Mouse (Mus musculus) brain, embryonic 14.5 days (tissue): Measurements from ENCODE around the gene Ghsr. TPM values are rescaled to one million over a fixed set of nuclear protein-coding genes. Genes with fewer than 3 reads are reported as not detected.
"Not testable (repeated sequence)": the region's sequence is repeated elsewhere in the genome, so short reads cannot be mapped to it uniquely, and the experiment has no call there.

Experiments
- DNase-seq: peaks from one replicate; pipeline ENCODE4 v3.0.0-alpha.2; 2011; ENCODE audit warnings: low read depth
- CTCF ChIP-seq: fragments of 200-500 bp; IDR thresholded peaks from 2 replicates; pipeline ENCODE4 v1.5.1; 2012; ENCODE audit warnings: inconsistent platforms, mild to moderate bottlenecking, moderate library complexity, borderline replicate concordance; ENCODE audit not compliant: insufficient read depth, insufficient read length; ENCODE audit errors: extremely low read depth
- POLR2A ChIP-seq: fragments of 200-500 bp; IDR thresholded peaks from 2 replicates; pipeline ENCODE4 v1.6.1; 2012; ENCODE audit warnings: mild to moderate bottlenecking, inconsistent platforms, borderline replicate concordance; ENCODE audit not compliant: poor library complexity, insufficient read depth, insufficient read length, severe bottlenecking; ENCODE audit errors: extremely low read depth
- polyA plus RNA-seq: library from polyadenylated mRNA; depleted of rRNA; stranded (reverse); fragments of >200 nt; gene quantifications from 2 replicates; pipeline ENCODE4 v1.2.3, GENCODE M21; 2012

The Ghsr gene
- polyA plus RNA-seq, 1 experiment = 0.30 TPM

DNA sequence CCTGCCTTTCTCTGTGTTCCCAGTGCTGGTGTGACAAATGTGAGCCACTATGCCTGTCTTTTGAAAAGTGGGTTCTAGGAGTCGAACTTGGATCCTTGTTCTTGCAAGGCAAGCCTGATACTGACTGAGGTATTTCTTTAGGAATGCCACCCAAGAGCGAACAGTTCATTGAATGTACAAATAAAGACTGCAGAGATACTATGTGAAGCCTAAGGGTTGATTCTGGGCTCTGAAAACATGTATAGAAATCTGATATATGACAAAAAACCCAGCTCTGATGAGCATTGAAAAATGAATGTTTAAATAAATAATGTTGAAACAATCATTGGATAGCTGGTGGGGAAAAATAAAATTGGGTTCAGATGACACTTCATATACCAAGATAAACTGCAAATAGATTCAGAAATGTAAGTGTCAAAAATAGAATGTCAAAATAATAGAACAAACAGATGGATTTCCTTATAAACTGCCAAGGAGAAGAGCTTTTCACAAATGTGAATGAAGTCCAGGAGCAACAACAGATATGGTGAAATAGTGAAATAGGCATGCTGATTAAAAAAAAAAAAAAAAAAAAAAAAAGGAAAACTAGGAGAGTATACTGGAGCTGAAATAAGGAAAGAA is 11.9 kb upstream of the Ghsr start:
- no peak for DNase-seq
- TF ChIP-seq CTCF (no peak), POLR2A (no peak)

- TF ChIP-seq POLR2A = no peak
- no peak for TF ChIP-seq CTCF
- peak; percentile 63 for DNase-seq
These were observed 1.0 kb upstream of the Ghsr start for GRCm38 (mm10) chr3:27370125-27370524.

DNA sequence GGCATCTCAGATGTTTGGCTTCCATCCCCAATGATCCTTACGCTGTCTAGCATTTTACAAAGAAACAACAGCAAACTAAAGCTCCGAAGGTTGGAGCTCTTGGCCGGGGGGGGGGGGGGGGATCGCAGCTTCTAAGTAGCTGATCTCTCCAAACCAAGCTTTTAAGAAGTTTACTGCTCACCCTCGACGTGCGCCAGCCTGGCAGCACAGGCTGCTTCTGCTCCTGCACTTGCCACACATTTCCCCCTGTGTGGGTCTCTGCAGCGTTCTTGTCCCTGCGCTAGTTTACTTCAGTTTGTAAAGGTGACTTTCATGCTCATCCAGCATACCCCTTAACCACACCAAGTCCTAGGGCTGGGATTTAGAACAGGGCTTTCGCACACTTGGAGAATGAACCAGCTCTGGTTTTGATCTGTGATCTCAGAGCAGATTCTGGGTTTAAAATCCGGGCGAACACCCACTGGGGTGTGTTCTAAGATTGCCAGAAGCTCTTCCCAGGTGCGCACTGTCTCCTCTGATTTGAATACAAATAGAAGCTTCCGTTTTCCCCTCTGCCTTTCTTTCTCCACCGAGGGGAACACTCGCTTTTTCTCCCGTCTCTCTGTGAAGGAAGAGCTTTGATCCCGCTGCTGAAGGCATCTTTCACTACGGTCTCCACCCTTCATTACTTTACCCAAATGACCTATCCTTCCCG is 422 bp upstream of the Ghsr start:
- DNase-seq = no peak

DNA sequence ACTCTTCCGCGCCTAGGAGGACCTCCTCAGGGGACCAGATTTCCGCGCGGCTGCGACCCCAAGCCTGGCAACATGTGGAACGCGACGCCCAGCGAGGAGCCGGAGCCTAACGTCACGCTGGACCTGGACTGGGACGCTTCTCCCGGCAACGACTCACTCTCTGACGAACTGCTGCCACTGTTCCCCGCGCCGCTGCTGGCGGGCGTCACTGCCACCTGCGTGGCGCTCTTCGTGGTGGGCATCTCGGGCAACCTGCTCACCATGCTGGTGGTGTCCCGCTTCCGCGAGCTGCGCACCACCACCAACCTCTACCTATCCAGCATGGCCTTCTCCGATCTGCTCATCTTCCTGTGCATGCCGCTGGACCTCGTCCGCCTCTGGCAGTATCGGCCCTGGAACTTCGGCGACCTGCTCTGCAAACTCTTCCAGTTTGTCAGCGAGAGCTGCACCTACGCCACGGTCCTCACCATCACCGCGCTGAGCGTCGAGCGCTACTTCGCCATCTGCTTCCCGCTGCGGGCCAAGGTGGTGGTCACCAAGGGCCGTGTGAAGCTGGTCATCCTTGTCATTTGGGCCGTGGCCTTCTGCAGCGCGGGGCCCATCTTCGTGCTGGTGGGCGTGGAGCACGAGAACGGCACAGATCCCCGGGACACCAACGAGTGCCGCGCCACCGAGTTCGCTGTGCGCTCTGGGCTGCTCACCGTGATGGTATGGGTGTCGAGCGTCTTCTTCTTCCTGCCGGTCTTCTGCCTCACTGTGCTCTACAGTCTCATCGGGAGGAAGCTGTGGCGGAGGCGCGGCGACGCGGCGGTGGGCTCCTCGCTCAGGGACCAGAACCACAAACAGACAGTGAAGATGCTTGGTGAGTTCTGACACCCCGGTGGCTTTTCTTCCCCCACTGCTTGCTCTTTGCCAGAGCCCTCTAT is 837 bp downstream of the Ghsr start:
- TF ChIP-seq CTCF (no peak), POLR2A (no peak)
- peak; percentile 35 for DNase-seq

More for the DNA sequence above, 422 bp upstream of the Ghsr start:
- no peak for TF ChIP-seq CTCF
- no peak for TF ChIP-seq POLR2A

- TF ChIP-seq CTCF (no peak), POLR2A (no peak)
- no peak for DNase-seq
These were observed 3.2 kb downstream of the Ghsr start for GRCm38 (mm10) chr3:27374396-27374795.

DNA sequence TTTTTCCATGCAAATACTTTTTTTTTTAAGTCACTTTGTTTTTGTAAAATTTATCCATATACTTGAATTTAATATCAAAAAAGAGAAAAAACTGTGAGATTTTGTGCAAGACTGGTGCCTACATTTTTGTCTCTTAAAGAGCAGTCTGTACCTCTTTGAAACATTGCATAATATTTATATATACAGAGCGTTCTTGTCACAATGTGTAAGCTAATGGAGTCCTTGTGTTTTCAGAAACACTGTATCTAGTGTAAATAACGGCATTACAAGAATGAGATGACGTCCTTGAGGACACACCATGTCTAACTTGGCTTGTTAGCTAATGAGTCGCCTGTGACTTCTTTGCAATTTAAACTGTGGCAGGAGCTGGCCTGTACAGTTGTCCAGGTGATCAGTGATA is 6.8 kb downstream of the Ghsr start:
- DNase-seq = no peak
- TF ChIP-seq CTCF (no peak), POLR2A (no peak)

DNA sequence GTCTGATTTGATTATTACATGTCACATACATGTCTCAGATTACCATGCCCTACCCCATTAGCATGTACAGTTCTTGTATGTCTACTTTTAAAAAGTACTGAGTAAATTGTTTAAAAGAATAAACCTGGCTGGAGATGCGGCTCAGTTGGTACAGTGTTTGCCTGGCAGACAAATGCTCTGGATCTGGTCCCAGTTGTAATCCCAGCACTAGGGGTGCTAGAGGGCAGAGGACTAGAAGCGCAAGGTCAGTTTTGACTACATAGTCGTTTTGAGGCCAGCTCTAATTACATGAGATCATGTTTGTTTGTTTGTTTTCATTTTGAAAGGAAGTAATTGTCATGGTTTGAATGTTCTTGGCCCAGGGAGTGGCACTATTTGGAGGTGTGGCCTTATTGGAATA is 13.7 kb downstream of the Ghsr start:
- no peak for DNase-seq

DNA sequence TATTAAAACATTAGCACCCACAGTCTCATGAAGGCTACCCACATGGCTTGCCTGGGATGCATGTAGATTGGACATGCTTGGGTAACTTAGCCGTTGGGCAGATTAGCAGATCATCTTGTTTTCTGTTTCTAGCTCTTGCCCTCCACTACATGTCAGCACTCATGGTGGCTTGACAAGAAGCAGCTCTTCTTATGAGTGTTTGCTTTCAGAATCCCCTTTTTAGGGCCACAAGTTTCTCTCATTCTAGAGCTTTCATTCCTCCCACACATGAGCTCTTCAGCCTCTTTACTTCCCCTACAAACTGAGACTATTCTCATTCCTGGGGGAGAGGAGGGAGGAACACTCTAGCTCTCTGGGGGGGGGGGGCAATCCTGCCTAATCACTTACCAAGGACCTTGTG is 18.8 kb downstream of the Ghsr start:
- TF ChIP-seq CTCF (no peak), POLR2A (no peak)
- DNase-seq = no peak

More for the DNA sequence above, 13.7 kb downstream of the Ghsr start:
- TF ChIP-seq POLR2A = no peak
- 0 out of 2 replicates have a peak, but pooled peaks have one; percentile 11 for TF ChIP-seq CTCF

DNA sequence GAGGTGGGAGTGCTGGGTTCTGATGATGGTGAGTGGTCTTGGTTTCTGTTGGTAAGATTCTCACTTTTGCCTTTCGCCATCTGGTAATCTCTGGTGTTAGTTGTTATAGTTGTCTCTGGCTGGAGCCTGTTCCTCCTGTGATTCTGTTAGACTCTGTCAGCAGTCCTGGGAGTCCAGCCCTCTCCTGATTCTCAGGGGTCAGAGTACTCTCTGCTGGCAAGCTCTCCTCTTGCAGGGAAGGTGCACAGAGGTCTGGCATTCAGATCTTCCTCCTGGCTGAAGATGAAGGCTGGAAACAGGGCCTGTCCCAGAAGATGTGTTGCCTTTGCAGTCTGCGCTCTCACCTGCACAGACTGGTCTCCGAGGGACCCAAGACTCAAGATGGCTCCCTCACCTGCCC is 29.8 kb downstream of the Ghsr start:
- DNase-seq = not testable (repeated sequence)

- DNase-seq = no peak
These were observed 35.3 kb downstream of the Ghsr start for GRCm38 (mm10) chr3:27406440-27406839.

GRCm38 (mm10) chr3:27408564-27408963 is 37.4 kb downstream of the Ghsr start:
- TF ChIP-seq POLR2A (no peak), CTCF (no peak)
- no peak for DNase-seq

More at GRCm38 (mm10) chr3:27406440-27406839, 35.3 kb downstream of the Ghsr start:
- no peak for TF ChIP-seq POLR2A
- TF ChIP-seq CTCF = no peak

DNA sequence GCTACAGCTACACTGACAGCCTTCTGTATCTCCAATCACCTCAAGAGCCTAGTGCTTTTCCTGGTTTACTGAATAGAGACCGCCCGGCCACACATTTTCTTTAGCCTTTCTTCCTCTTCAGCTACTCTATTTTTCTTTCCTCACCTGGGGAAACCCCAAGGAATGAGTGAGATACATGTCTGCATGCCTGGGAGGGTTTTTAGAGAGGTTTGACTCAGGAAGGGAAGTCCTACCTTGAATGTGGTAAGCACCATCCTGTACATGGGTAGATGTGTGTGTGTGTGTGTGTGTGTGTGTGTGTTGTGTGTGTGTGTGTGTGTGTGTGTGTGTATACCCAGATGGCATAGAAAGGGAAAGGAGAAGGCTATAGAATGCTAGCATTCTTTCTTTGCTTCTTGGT is 40.1 kb downstream of the Ghsr start:
- TF ChIP-seq CTCF (no peak), POLR2A (no peak)
- no peak for DNase-seq

GRCm38 (mm10) chr3:27413566-27413965 is 42.4 kb downstream of the Ghsr start:
- no peak for DNase-seq

More at GRCm38 (mm10) chr3:27413566-27413965, 42.4 kb downstream of the Ghsr start:
- TF ChIP-seq POLR2A (no peak), CTCF (no peak)
